Mouse (Mus musculus): ENCODE measurements around the gene Atcay.

DNA sequence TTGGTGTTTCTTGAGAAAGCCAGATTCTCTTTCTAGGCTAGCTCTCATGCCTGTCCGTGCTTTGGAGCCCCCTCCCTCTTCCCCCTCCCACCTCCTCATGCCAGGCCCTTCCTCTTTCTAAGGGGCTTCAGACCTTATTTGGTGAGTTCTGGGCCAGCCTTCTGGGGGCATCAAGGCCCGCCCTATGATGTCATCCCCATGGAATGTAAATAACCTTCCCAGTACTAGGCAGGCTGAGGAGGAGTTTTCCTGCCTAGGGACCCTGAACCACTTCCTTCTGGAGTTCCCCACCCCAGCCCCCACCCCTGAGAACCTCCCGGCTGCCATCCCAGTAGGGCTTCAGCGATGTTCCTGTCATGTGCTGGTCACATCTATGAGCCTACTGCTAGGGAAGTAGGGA lies 45.9 kb downstream of the Atcay start:
- TF ChIP-seq CTCF (IDR thresholded peaks at IDR 0.05; ENCODE audit: extremely low read depth, insufficient read length, insufficient replicate concordance, low read depth, low read length) (no peak), POLR2A (IDR thresholded peaks at IDR 0.05; ENCODE audit: low read depth, low read length) (no peak)

Data from small intestine, adult 2 months (tissue).